Mouse (Mus musculus): ENCODE measurements around the gene Galnt16. TPM values are rescaled to one million over a fixed set of nuclear protein-coding genes. Genes with fewer than 3 reads are reported as not detected.

Gene Galnt16
- total RNA-seq, 2 experiments from 2014 or later, result 84.0 to 91.5 TPM

DNA sequence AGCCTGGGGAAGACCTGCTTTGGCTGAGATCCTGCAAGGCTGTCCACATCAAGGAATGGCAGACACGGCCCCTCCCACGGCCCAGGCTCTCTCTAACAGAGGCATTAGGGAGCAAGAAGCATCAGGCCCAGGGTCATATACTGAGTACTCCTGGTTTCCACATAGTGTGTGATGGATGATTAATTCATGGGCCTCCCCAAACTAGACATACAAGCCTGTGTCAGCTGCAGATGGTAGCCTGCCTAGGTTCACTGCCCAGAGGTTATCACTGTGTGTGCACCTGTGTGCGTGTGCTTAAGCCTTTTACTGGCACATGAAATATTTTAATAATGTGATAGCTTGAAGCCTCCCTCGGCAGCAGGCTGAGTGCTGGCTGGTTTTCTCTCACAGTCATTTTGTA lies 77.9 kb downstream of the Galnt16 start:
- DNase-seq (ENCODE audit: low spot score in 2 of 2), result no peak

DNA sequence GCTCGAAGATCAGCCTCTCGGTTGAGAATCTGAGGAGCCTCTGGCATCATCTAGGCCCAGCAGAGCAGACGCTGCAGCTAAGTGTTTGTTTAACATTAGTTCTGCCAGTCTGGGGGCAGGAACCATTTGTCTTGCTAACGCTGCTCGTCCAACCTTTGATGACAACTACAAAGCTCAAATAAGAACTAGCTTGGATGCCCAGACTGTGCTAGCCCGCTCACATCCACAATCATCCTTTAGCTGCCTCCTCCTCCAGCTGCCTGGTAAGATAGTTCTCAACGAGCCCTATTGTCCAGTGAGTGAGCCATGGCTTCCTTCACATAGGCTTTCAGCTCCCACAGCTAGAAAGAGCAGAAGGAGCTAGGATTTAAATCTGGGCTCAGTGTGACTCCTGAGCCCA lies 80.2 kb downstream of the Galnt16 start:
- no peak for DNase-seq (ENCODE audit: low spot score in 2 of 2)

- peak; percentile 66 to 70 for DNase-seq (ENCODE audit: low spot score in 2 of 2)
These were observed 80.7 kb downstream of the Galnt16 start for GRCm38 (mm10) chr12:80598756-80599155.

GRCm38 (mm10) chr12:80601597-80602269 lies 83.7 kb downstream of the Galnt16 start:
- no peak for DNase-seq (ENCODE audit: low spot score in 2 of 2)

DNA sequence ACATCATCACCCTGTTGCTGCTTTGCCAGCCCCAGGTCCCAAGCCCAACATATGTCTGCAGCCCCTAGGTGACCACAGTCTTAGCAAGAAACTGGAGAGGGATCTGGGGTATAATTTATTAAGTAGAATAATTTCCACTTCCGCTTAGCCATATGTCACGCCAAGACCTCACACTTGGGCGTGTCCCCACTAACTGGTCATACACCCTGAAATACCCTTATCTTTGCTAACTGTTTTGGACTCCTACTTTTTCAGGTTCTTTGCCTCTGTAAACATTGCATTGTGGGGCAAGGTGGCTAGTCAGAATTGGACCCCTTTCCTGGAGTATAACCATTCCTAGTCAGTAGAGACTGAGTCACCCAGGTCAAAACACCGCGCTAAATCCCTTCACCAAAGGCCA lies 84.4 kb downstream of the Galnt16 start:
- DNase-seq (ENCODE audit: low spot score in 2 of 2), result no peak

GRCm38 (mm10) chr12:80603566-80603965 lies 85.5 kb downstream of the Galnt16 start:
- DNase-seq (ENCODE audit: low spot score in 2 of 2), result peak; percentile 54 to 60

- peak in 1 of 2 experiments; percentile 28 for DNase-seq (ENCODE audit: low spot score in 2 of 2)
These were observed 86.1 kb downstream of the Galnt16 start for GRCm38 (mm10) chr12:80604218-80604617.

- no peak for DNase-seq (ENCODE audit: low spot score in 2 of 2)
These were observed 90.5 kb downstream of the Galnt16 start for GRCm38 (mm10) chr12:80608576-80608975.

DNA sequence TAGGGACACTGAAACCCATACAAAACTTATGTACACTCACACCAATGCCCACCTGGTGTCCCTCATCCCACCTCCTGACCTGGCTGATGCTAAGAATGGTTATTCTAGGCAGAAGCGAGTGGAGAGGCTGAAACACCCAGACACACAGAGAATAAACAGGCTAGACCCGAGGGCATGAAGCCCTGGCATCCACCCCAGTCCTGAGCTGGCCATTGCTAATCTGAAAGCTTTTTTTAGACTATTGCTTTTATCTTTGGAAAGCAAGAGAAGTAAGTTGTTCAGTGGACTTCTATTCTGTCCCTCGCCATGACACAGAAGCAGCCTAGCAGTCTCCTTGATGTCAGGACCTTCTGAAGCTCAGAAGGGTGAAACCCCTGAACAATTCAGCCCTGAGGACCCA lies 91.9 kb downstream of the Galnt16 start:
- DNase-seq (ENCODE audit: low spot score in 2 of 2), result no peak

- DNase-seq (ENCODE audit: low spot score in 2 of 2), result no peak
These were observed 94.2 kb downstream of the Galnt16 start for GRCm38 (mm10) chr12:80612113-80612791.

DNA sequence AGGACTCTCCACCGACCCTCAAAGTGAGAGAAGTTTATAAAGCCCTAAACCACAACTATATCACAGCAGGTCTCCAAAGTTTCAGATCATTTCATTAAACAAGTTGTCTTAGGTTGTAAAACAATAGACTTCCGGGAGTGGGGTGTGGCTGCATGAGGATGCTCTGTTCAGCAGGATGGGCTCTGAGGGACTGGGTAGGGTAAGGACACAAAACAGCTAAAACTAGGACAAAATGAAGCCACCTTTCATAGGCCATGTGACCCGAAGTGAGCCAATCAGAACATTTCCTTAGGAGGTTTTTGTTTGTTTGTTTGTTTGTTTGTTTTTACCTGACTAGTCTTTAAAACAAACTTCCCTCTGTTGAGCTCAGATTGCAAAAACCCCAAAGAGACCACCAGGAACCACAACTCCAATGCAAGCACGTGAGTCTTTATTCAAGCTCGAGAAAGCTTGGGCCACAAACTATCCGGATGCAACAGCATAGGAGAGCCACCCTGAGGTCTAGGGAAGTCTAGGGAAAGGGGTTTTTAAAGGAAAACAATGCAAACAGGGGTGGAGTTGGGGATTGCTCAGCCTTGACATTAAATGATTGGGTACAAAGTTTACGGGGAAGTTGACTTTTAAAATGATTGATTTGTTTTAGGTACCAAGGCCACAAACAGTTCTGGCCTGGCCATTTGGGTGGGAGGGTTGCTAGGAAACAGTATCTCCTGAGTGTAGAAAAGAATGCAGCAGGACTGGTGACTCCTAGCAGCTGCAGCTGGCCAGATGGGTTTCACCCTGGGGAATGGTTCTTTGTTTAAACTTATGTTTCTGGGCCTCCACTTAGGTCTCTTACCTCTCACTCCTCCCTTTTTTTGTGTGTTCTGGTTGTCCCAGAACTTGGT lies 97.5 kb downstream of the Galnt16 start:
- DNase-seq (ENCODE audit: low spot score in 2 of 2), result no peak

DNA sequence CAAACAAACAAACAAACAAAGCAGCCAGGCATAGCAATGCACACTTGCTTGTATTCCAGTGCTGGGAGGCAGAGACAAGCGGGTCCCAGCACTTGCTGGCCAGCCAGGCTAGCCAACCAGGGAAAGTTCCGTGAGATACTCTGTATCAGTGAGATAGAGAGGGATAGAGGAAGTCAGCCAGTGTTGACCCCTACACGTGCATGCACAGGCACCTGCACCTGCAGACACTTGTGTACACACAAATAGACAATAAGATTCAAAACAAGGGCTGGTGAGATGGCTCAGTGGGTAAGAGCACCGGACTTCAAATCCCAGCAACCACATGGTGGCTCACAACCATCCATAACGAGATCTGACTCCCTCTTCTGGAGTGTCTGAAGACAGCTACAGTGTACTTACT lies 102.4 kb downstream of the Galnt16 start:
- DNase-seq (ENCODE audit: low spot score in 2 of 2), result no peak

DNA sequence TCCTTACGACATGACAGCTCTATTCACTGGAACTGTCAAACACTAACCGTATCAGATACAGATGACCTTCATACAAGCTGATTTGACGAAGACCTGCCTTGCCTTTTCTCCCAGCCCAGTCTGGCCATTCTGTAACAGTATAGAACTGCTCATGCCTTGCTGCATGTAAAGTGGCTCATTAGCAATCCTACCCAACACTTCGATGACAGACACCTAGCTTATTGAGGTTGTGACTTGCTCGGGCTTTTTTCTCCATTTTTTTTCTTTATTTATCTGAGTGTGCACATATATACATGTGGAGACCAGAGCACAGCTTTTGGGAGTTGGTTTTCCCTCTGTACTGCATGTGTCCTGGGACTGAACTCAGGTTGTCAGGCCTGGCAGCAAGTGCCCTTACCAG lies 113.7 kb downstream of the Galnt16 start:
- DNase-seq (ENCODE audit: low spot score in 2 of 2), result no peak

GRCm38 (mm10) chr12:80642725-80643692 lies 124.9 kb downstream of the Galnt16 start:
- DNase-seq (ENCODE audit: low spot score in 2 of 2), result peak; percentile 57 to 66

DNA sequence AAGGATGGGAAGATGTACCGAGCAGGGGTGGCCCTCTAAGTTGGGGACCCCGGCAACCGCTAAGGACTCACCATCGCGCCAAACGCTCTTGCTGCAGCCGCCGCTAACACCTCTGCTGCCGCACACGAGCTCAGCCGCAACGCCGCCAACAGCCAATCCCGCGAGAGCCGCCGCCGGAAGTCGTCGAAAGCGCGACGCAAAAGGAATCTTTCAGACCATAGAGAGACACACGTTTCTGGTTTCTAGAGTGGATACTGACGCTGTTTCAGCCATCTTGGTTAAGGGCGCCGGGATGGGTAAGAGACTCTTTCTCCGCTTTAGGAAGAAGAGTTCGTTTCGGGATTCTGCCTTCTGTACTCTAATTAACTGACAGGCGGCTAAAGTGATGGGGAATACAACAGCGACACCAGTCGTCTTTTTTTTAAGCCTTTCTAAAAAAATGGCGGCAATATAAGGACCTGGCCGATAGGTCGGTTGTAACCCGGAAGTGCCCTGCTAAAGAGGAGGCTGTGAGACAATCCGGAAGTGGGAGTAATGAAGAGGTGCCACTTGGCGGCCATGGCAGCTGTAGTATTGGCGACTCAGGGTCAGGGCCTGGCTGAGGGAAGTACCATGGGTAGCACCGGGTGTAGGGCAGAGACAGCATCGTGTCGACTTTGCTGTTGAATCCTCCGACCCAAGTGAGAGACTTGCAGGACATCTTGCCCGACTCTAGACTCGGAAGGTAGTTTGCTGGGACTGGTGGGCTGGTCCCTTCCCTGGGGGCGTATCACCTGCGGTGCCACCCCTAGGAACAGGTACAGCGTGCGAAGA lies 125.8 kb downstream of the Galnt16 start, which contains the start of the genes Slc39a9 and Erh:
Slc39a9 (plus strand) TSS at position 191 of the 813 bp plus-strand sequence.
Erh (minus strand) TSS at position 649 of the 813 bp plus-strand sequence.
- peak; percentile 90 to 91 for DNase-seq (ENCODE audit: low spot score in 2 of 2)

GRCm38 (mm10) chr12:80644506-80644868 lies 126.4 kb downstream of the Galnt16 start:
- no peak for DNase-seq (ENCODE audit: low spot score in 2 of 2)

GRCm38 (mm10) chr12:80646377-80646776 lies 128.3 kb downstream of the Galnt16 start:
- DNase-seq (ENCODE audit: low spot score in 2 of 2), result no peak

GRCm38 (mm10) chr12:80653951-80654658 lies 136.0 kb downstream of the Galnt16 start:
- peak in 1 of 2 experiments; percentile 6 for DNase-seq (ENCODE audit: low spot score in 2 of 2)

DNA sequence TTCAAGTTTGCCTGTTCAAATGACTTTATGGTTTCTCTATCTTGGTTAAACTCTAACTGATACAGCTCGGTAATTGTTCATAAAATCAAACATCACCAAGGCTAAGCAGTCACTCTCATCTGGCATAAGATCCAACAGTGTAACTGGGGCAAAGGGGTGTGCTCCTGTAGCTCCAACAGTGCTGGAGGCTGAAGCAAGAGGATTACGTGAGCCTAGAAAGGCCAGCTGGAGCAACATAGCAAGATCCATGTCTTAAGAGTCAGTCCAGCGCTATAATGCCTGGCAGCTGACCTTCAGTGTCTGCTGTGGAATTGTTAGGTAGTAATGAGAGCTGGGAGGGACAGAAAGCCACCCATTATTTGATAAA lies 136.6 kb downstream of the Galnt16 start:
- no peak for DNase-seq (ENCODE audit: low spot score in 2 of 2)
